Mouse (Mus musculus) liver, embryonic 11.5 days (tissue): ENCODE results near the gene Hist2h3b. TPM values are rescaled to one million over a fixed set of nuclear protein-coding genes. Genes with fewer than 3 reads are reported as not detected.

ENCODE experiments used
- ATAC-seq: fragments of 200-750 bp; cut with Nextera tagmentation; replicated peaks from 2 replicates; pipeline ENCODE4 v1.8.0; 2017; ENCODE audit warnings: moderate number of reproducible peaks, mild to moderate bottlenecking, moderate TSS enrichment, moderate library complexity; ENCODE audit not compliant: low FRiP score
- DNase-seq: peaks from one replicate; pipeline ENCODE4 v3.0.0-alpha.2; 2017; ENCODE audit warnings: low spot score
- H3K27ac ChIP-seq: fragments of 300-500 bp; sonication (generic); 2 replicates; pipeline ENCODE4 v1.5.1; 2014; ENCODE audit warnings: mild to moderate bottlenecking, low read depth, low read length, control low read depth
- H3K27me3 ChIP-seq: fragments of 300-500 bp; sonication (generic); replicated peaks from 2 replicates; pipeline ENCODE4 v1.6.1; 2014; ENCODE audit warnings: low read length, mixed read lengths; ENCODE audit not compliant: control insufficient read depth, insufficient read depth
- H3K36me3 ChIP-seq: fragments of 300-500 bp; sonication (generic); 2 replicates; pipeline ENCODE4 v1.6.1; 2014; ENCODE audit warnings: mild to moderate bottlenecking, low read length, moderate library complexity, mixed read lengths; ENCODE audit not compliant: control insufficient read depth, insufficient read depth
- H3K4me1 ChIP-seq: fragments of 300-500 bp; sonication (generic); replicated peaks from 2 replicates; pipeline ENCODE4 v1.6.1; 2014; ENCODE audit warnings: low read length, mixed read lengths; ENCODE audit not compliant: control insufficient read depth, insufficient read depth
- H3K4me2 ChIP-seq: fragments of 300-500 bp; sonication (generic); 2 replicates; pipeline ENCODE4 v1.6.1; 2014; ENCODE audit warnings: mild to moderate bottlenecking, control low read depth, moderate library complexity
- H3K4me3 ChIP-seq: fragments of 300-500 bp; sonication (generic); 2 replicates; pipeline ENCODE4 v1.5.1; 2014; ENCODE audit warnings: low read depth, low read length, control low read depth
- H3K9ac ChIP-seq: fragments of 300-500 bp; sonication (generic); 2 replicates; pipeline ENCODE4 v1.6.1; 2014; ENCODE audit warnings: low read depth, low read length, control low read depth
- H3K9me3 ChIP-seq: fragments of 300-500 bp; sonication (generic); 2 replicates; pipeline ENCODE4 v1.6.1; 2016; ENCODE audit warnings: low read length, inconsistent platforms, mixed read lengths; ENCODE audit not compliant: control insufficient read depth
- WGBS: fragments of 180-500 bp; shearing (Covaris S2); extraction: QIAGEN DNeasy Blood & Tissue Kit; methylation state at CpG from one replicate; pipeline ENCODE4 v1.1.7; 2014; 5-methylcytosine and 5-hydroxymethylcytosine counted together
- polyA plus RNA-seq: library from polyadenylated mRNA; unstranded; fragments of >200 nt; fragmentation: Nextera tagmentation; extraction: Ambion mirVana; gene quantifications from 2 replicates; pipeline ENCODE4 v1.2.1, GENCODE M21; 2014

The Hist2h3b gene
- polyA plus RNA-seq, 1 experiment from 2014 or later = 60.2 TPM

DNA sequence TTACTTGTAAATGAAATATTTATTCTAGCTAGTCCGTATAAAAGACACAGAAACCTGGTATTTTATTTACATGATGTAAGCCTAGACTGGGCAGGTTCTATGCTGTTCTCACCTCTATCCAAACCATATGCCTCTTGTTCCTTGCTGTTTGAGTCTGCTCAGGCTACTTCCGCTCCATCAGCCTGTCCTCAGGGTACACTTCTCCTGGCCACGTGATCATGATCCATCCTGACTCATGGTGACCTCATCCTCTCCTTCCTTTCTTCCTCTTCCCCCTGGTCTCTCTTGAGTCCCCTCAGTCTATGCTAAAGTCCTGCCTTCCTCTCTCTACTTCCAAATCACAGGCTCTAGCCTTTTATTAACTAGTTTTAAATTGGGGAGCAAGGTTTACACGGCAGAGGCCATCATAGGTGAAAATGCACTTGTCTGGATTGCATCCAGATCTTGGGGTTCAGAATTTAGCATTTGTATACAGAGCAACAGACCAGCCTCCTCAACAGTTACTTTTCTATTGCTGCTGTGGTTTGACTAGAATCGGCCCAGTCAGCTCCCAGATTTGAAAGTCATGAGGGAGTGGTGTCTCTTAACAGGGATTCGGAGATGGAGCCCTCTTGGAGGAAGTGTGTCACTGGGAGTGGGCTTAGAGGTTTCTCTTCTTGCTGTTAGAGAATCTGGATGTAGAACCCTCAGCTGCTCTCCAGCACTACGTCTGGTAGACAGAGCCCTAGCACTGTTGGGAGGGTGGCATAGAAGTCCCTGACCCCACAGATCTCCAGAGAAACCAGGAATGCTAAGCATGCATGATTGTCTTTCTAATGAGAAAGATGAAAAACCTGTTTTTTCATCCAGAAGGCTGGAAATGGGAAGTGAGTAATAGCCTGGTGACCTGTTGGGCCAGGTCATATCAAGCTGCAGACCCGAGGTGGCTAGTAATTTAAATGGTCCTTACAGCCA lies 41.5 kb upstream of the Hist2h3b start:
- H3K27me3 ChIP-seq = no peaks in the 10 kb centered on the region
- no peak overlapping the region for H3K4me2 ChIP-seq
- no peaks in the 10 kb centered on the region for H3K36me3 ChIP-seq
- H3K9me3 ChIP-seq = no peaks in the 10 kb centered on the region
- DNase-seq (no peak), ATAC-seq (no peak; the same call in 1 of the 2 replicates)
- no peak overlapping the region for H3K27ac ChIP-seq
- H3K9ac ChIP-seq = no peak overlapping the region
- H3K4me1 ChIP-seq = peaks cover 26% of the 10 kb centered on the region
- H3K4me3 ChIP-seq = no peak overlapping the region
- 59% methylated on average over 8 of the region's 8 CpGs for WGBS

DNA sequence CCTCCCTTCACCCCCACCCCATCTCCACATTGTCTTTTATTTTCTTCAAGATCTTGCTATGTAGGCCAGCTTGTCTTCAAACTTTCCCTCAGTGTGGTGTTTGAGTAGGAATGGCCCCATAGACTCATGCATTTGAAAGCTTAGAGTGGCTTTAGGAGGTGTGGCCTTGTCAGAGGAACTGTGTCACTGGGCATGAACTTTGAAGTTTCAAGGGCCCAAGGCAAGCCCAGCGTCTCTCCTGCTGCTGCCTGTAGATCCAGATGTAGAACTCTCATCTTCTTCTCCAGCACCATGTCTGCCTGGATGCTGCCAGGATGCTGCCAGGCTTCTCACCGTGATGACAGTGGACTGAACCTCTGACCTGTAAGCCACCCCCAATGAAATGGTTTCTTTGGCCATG lies 39.6 kb upstream of the Hist2h3b start:
- H3K36me3 ChIP-seq = no peaks in the 10 kb centered on the region
- no peak overlapping the region for H3K4me2 ChIP-seq
- peaks cover 13% of the 10 kb centered on the region for H3K4me1 ChIP-seq
- H3K9me3 ChIP-seq = no peaks in the 10 kb centered on the region
- no peak overlapping the region for H3K4me3 ChIP-seq
- H3K27me3 ChIP-seq = no peaks in the 10 kb centered on the region
- WGBS = 76% methylated on average over 2 of the region's 2 CpGs
- ATAC-seq (no peak), DNase-seq (no peak)
- no peak overlapping the region for H3K27ac ChIP-seq
- no peak overlapping the region for H3K9ac ChIP-seq

GRCm38 (mm10) chr3:96230404-96230803 lies 38.0 kb upstream of the Hist2h3b start:
- no peak for ATAC-seq
- DNase-seq = no peak
- Histone ChIP-seq H3K4me3 (no peak overlapping the region), H3K36me3 (no peaks in the 10 kb centered on the region), H3K9ac (no peak overlapping the region), H3K9me3 (no peaks in the 10 kb centered on the region), H3K27ac (no peak overlapping the region), H3K4me1 (peaks cover 8% of the 10 kb centered on the region), H3K27me3 (no peaks in the 10 kb centered on the region), H3K4me2 (no peak overlapping the region)
- WGBS = 52% methylated on average over 2 of the region's 2 CpGs

GRCm38 (mm10) chr3:96230910-96231757 lies 37.3 kb upstream of the Hist2h3b start:
- no peaks in the 10 kb centered on the region for H3K27me3 ChIP-seq
- no peak overlapping the region for H3K27ac ChIP-seq
- H3K9me3 ChIP-seq = no peaks in the 10 kb centered on the region
- H3K4me2 ChIP-seq = no peak overlapping the region
- no peaks in the 10 kb centered on the region for H3K36me3 ChIP-seq
- no peak overlapping the region for H3K9ac ChIP-seq
- ATAC-seq (no peak), DNase-seq (no peak)
- peaks cover under 1% of the 10 kb centered on the region; the same call in 1 of the 2 replicates for H3K4me1 ChIP-seq
- no peak overlapping the region for H3K4me3 ChIP-seq
- 75% methylated on average over 4 of the region's 4 CpGs for WGBS

GRCm38 (mm10) chr3:96231758-96232120 lies 36.7 kb upstream of the Hist2h3b start:
- ATAC-seq (no peak), DNase-seq (no peak)
- H3K4me2 ChIP-seq = no peak overlapping the region
- H3K9me3 ChIP-seq = no peaks in the 10 kb centered on the region
- H3K27me3 ChIP-seq = no peaks in the 10 kb centered on the region
- no peak overlapping the region for H3K27ac ChIP-seq
- 62% methylated on average over 2 of the region's 2 CpGs for WGBS
- H3K4me1 ChIP-seq = no peaks in the 10 kb centered on the region
- H3K4me3 ChIP-seq = no peak overlapping the region
- no peak overlapping the region for H3K9ac ChIP-seq
- H3K36me3 ChIP-seq = no peaks in the 10 kb centered on the region

DNA sequence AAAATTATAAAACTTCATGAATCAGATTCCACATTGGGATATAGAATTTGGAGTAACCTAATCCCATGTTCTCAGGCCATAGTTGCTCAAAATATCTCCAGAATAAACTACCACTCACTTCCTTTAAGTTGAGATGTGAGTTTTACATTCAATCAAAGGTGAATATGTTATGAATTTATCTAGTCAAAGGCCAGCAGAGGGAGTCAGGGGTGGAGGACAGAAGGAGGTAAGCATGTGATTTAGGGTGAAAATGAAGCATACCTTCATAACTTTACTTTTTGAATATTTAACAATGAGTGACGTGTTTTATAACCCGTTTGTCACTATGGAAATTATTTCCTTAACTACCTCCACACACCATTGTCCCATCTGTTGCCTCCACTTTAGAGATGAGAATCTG lies 33.5 kb upstream of the Hist2h3b start:
- 80% methylated on average over 2 of the region's 2 CpGs for WGBS
- H3K27ac ChIP-seq = no peak overlapping the region
- H3K4me3 ChIP-seq = no peak overlapping the region
- H3K9me3 ChIP-seq = no peaks in the 10 kb centered on the region
- no peak overlapping the region for H3K9ac ChIP-seq
- no peak for ATAC-seq
- no peaks in the 10 kb centered on the region for H3K27me3 ChIP-seq
- H3K4me1 ChIP-seq = peaks cover 2% of the 10 kb centered on the region; the same call in 1 of the 2 replicates
- H3K4me2 ChIP-seq = no peak overlapping the region
- DNase-seq = no peak
- no peaks in the 10 kb centered on the region for H3K36me3 ChIP-seq

- no peak overlapping the region for H3K4me3 ChIP-seq
- 57% methylated on average over 3 of the region's 3 CpGs for WGBS
- no peak for ATAC-seq
- no peaks in the 10 kb centered on the region for H3K27me3 ChIP-seq
- no peak for DNase-seq
- H3K27ac ChIP-seq = no peak overlapping the region
- no peaks in the 10 kb centered on the region for H3K9me3 ChIP-seq
- H3K4me1 ChIP-seq = peaks cover 5% of the 10 kb centered on the region
- H3K36me3 ChIP-seq = no peaks in the 10 kb centered on the region
- H3K9ac ChIP-seq = no peak overlapping the region
- no peak overlapping the region for H3K4me2 ChIP-seq
These were observed 32.6 kb upstream of the Hist2h3b start for GRCm38 (mm10) chr3:96235836-96236235.

DNA sequence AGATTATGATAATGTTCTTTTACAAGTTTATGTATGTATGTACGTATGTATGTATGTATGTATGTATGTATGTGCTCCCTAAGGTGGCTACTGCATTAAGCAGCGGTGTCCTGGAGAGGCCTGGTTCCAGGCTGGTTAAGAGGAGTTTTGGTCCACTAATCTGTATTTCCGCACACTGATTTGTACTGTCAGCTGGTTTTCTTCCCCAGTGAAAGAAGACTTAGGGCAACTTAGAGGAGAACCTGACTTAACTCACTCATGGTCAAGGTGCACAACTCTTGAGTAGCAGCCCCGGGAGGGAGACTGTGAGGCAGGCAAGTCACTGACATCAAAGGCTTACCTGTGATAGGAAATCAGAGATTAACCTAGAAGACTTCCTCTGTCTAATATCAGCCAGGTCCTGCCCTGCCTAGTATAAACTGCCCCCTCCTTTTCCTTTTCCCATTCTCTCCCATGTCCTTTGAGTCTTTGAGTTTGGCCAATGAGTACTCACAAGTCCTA lies 31.6 kb upstream of the Hist2h3b start:
- H3K4me3 ChIP-seq = peak overlapping the region; percentile 52
- ATAC-seq (no peak), DNase-seq (no peak)
- H3K9ac ChIP-seq = peak overlapping the region; percentile 76
- H3K4me2 ChIP-seq = peak overlapping the region; percentile 81
- H3K9me3 ChIP-seq = no peaks in the 10 kb centered on the region
- 85% methylated on average over 4 of the region's 4 CpGs for WGBS
- H3K36me3 ChIP-seq = no peaks in the 10 kb centered on the region
- H3K4me1 ChIP-seq = peaks cover 9% of the 10 kb centered on the region
- peak overlapping the region; percentile 89 for H3K27ac ChIP-seq
- H3K27me3 ChIP-seq = no peaks in the 10 kb centered on the region
